Mouse (Mus musculus) urinary bladder, postnatal 0 days (tissue): ENCODE measurements around the gene Tab1. TPM values are rescaled to one million over a fixed set of nuclear protein-coding genes. Genes with fewer than 3 reads are reported as not detected.

Experiments used
- polyA plus RNA-seq: library from polyadenylated mRNA; unstranded; fragments of >200 nt; fragmentation: Nextera tagmentation; extraction: Ambion mirVana; gene quantifications from 2 replicates; pipeline ENCODE4 v1.2.1, GENCODE M21; 2015

The Tab1 gene
- 16.2 and 16.7 TPM in 2 replicates for polyA plus RNA-seq

DNA sequence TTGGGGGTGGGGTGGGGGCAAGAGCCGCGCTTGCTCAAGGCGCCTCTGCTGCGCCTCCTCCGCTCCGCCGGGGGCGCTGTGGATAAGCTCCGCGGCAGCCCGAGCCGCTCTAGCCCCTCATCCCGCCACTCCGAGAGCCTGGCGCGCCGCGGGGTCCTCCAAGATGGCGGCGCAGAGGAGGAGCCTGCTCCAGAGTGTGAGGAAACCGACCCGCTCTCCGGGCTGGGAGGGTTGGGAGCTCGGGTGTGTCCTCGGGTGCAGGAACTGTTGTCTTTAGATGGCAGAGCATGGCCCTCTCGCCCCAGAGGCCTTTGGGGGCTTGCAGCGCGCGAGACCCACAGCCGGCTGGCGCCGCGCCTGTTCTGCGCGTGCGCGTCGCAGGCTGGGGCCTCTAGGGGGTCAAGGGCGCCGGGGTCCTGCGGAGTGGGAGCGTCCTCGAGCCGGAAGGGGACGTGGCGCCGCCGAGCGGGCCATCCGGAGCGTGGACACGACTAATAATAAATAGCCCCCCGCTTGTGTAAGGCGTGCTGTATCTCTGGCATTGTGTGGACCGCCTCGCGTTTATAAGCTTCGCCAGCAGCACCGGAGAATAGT, at the start of gene Tab1:
TSS of gene Tab1 (plus strand) at position 135 of the 594 bp plus-strand sequence.

DNA sequence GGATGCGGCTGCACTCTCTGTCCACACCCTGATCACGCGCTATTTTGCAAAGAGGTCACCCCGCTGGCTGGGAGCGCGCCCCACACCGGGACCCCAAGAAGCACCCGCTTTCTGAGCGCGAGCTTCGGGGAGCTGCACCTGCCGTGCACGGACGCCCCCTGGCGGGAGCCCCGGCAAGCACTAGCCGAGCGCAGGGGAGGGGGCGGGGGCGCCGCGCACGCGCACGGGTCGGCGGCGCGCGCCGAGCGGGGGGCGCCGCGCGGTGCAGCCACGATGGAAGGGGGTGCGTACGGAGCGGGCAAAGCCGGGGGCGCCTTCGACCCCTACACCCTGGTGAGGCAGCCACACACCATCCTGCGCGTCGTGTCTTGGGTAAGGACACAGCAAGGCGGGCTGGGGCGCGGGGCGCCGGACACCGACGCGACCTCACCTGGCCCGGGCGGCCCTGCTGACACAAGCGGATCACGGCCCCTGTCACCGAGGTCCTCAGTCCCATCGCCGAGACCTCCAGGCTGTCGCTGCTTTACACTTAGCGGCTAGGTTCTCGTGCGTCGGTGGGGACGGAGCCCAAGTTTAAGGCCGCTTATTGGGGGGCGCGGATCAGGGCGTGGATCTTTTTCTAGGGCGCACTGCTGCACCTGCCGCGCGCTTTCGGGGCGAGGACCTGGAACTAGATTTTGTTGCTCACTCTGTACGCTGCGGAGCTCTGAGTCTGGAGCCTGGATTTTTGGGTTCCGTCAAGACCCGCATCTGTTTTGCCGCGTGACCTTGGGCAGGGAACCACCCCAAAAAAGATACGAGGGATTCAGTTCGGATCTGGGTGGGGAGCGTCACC, 41.6 kb upstream of the Tab1 start, which contains the start of the genes Syngr1 and Rpl3:
TSS of gene Syngr1 (plus strand) at position 214 of the 835 bp plus-strand sequence.
TSS of gene Rpl3 (minus strand) at position 748 of the 835 bp plus-strand sequence.

DNA sequence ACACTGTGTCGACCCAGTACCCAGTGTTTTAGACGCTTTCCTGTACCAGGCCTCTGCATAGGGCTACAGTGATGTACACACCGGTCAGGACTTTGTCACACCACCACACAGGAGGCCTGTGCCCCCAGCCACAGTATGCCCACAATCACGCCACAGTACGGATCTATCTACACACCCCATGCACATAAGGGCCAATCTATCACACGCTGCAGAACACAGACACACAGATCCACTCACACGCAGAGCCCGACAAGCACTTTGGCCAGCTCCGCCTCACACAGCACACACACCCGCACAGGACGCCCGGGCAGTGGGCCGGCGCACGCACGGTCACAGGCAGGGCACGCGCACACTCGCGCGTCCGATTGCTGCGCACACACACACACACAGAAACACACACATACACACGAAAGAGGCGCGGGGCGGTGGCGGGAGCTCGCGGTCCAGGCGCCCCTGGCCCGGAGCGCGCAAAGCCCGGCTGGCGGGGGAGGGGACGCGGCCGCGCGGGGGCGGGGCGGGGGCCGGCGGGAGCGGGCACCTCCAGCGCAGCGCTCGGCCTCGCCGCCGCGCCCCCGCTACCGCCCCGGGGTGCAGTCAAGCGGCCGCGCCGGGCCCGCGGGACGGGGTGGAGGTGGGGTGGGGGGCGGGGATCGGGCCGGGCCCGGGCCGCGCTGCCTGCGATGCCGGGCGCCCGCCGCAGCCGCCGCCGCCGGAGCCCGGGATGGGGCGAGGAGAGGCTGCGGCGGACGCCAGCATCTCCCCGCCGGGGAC, 40.3 kb downstream of the Tab1 start, which contains the start of gene Mgat3:
TSS of gene Mgat3 (plus strand) at position 721 of the 771 bp plus-strand sequence.

Other genes starting within 250 kb of the Tab1 start
- gene Apobec3, start 241.5 kb upstream of the Tab1 start, polyA plus RNA-seq, result 15.2 and 15.6 TPM in 2 replicates
- 2.6 and 3.3 TPM in 2 replicates for gene Cbx7, start 162.0 kb upstream of the Tab1 start, polyA plus RNA-seq
- 1.6 and 1.8 TPM in 2 replicates for gene Pdgfb, start 118.2 kb upstream of the Tab1 start, polyA plus RNA-seq
- 61.2 and 65.8 TPM in 2 replicates for gene Syngr1, start 41.8 kb upstream of the Tab1 start, polyA plus RNA-seq
- gene Rpl3, start 41.3 kb upstream of the Tab1 start, polyA plus RNA-seq, result 642 and 665 TPM in 2 replicates
- gene Mgat3, start 40.6 kb downstream of the Tab1 start, polyA plus RNA-seq, result 7.9 and 8.7 TPM in 2 replicates
- gene Mief1, start 100.9 kb downstream of the Tab1 start, polyA plus RNA-seq, result 16.2 and 17.1 TPM in 2 replicates
- not detected in 2 replicates for gene AC140267.1, start 102.7 kb downstream of the Tab1 start, polyA plus RNA-seq
- gene Atf4, start 122.1 kb downstream of the Tab1 start, polyA plus RNA-seq, result 144 and 149 TPM in 2 replicates
- 31.5 and 32.4 TPM in 2 replicates for gene Rps19bp1, start 131.2 kb downstream of the Tab1 start, polyA plus RNA-seq
- gene Cacna1i, start 154.1 kb downstream of the Tab1 start, polyA plus RNA-seq, result not detected in 2 replicates